Mouse (Mus musculus) hematopoietic stem cell, adult 5-6 weeks (primary cell): Measurements from ENCODE around the gene Cd79b. TPM values are rescaled to one million over a fixed set of nuclear protein-coding genes. Genes with fewer than 3 reads are reported as not detected.

ENCODE experiments used
- ATAC-seq, 2 experiments: fragments of 125-278 bp in 1 of 2; replicated peaks in 1 of 2; 2 replicates each; pipeline ENCODE4 v1.8.0; 2016 to 2017; ENCODE audit warnings: inconsistent platforms in 2 of 2, mild to moderate bottlenecking in 2 of 2, moderate number of reproducible peaks in 2 of 2, low read depth in 1 of 2, moderate TSS enrichment in 1 of 2; ENCODE audit not compliant: low FRiP score in 2 of 2, poor library complexity in 2 of 2, severe bottlenecking in 2 of 2, insufficient read depth in 1 of 2, low TSS enrichment in 1 of 2
- total RNA-seq: library from RNA; stranded (forward); fragments of 172-1452, 232-1000 nt; gene quantifications from 2 replicates; pipeline ENCODE4 v1.2.3, GENCODE M21; 2017

The Cd79b gene
- total RNA-seq, 1 experiment from 2014 or later = 15.9 TPM

- no peak for ATAC-seq
Observed at GRCm38 (mm10) chr11:106266431-106266830, 48.1 kb downstream of the Cd79b start.

GRCm38 (mm10) chr11:106265570-106265969 is 49.0 kb downstream of the Cd79b start:
- no peak for ATAC-seq

- no peak for ATAC-seq
Observed at GRCm38 (mm10) chr11:106264988-106265387, 49.6 kb downstream of the Cd79b start.

GRCm38 (mm10) chr11:106263963-106264362 is 50.6 kb downstream of the Cd79b start:
- no peak for ATAC-seq

Other genes with a start within 250 kb of the Cd79b start
- 10.2 and 12.8 TPM in 2 replicates for gene Taco1, start 248.7 kb downstream of the Cd79b start, total RNA-seq
- 37.0 and 42.3 TPM in 2 replicates for gene Map3k3, start 230.1 kb downstream of the Cd79b start, total RNA-seq
- gene Gm10840, start 153.9 kb downstream of the Cd79b start, total RNA-seq = 13.6 TPM in 1 of 2 replicates, not detected in the other
- gene Limd2, start 153.9 kb downstream of the Cd79b start, total RNA-seq = 39.7 and 57.2 TPM in 2 replicates
- gene Strada, start 112.6 kb downstream of the Cd79b start, total RNA-seq = 18.2 and 21.7 TPM in 2 replicates
- gene Ccdc47, start 98.4 kb downstream of the Cd79b start, total RNA-seq = 186 and 253 TPM in 2 replicates
- 106 and 108 TPM in 2 replicates for gene Ddx42, start 97.8 kb downstream of the Cd79b start, total RNA-seq
- gene Ftsj3, start 58.7 kb downstream of the Cd79b start, total RNA-seq = 124 and 147 TPM in 2 replicates
- 86.0 and 87.2 TPM in 2 replicates for gene Psmc5, start 58.6 kb downstream of the Cd79b start, total RNA-seq
- gene Smarcd2, start 41.8 kb downstream of the Cd79b start, total RNA-seq = 200 and 274 TPM in 2 replicates
- gene Tcam1, start 38.1 kb downstream of the Cd79b start, total RNA-seq = 3.6 and 4.0 TPM in 2 replicates
- gene Gh, start 12.9 kb downstream of the Cd79b start, total RNA-seq = not detected in 2 replicates
- not detected in 2 replicates for gene Scn4a, start 38.5 kb upstream of the Cd79b start, total RNA-seq
- not detected in 2 replicates for gene Prr29, start 50.7 kb upstream of the Cd79b start, total RNA-seq
- gene Icam2, start 73.3 kb upstream of the Cd79b start, total RNA-seq = 49.3 and 87.8 TPM in 2 replicates
- gene Ern1, start 173.1 kb upstream of the Cd79b start, total RNA-seq = 35.9 and 65.9 TPM in 2 replicates